Mouse (Mus musculus): ENCODE data around the gene Emp2.

DNA sequence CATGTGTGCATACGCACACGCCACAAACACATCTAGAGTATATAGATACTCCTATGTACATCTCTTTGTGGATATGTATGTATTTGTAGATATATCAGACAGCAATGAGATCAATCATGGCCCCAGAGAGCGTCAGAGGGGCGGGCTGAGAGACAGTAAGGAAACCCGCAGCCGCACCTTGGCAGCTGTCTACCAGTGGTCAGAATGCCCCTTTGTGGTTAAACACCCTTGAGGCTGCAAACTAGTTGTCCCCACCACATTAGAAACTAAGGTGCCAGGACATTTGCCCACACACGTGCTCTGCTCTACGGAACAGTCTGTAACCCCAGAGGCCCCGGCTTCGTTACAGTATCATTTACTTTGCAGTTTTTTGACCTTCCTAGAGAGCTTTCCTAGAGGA, 26.2 kb upstream of the Emp2 start:
- no peak for TF ChIP-seq POLR2A (IDR thresholded peaks at IDR 0.05; ENCODE audit: low read depth, low read length)
- TF ChIP-seq CTCF (IDR thresholded peaks at IDR 0.05; ENCODE audit: borderline replicate concordance, insufficient read depth, low read length) = no peak

Data from embryonic fibroblast, embryonic 13.5 days (primary cell).